Mouse (Mus musculus) adrenal gland, adult (tissue): ENCODE data around the gene Stk39.
A peak's percentile ranks its signal among the peaks of the same experiment; 100 is the strongest.

ENCODE experiments used
- DNase-seq, 2 experiments: peaks; one replicate each; pipeline ENCODE4 v3.0.0; 2022 to 2023; ENCODE audit warnings: low spot score in 1 of 2; ENCODE audit not compliant: inconsistent age in 2 of 2

Gene Stk39

DNA sequence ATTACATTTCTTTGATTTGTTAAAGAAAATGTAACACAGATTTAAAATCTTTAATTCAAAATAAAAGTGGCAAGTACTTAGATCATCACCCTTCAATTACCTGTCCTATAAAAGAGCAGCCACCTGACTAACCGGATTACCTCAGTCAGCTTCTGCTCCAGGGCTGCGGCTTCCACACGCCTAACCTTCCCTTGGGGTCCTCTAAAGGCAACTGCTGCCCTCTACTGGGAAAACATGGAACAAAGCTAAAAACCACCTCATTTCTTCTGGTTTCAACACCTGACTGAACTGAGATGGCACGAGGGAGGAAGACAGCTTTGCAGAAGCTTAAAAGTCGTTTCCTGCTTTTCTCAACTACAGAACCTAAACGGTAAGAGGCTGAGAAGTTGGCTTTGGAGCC is 121.4 kb downstream of the Stk39 start:
- DNase-seq: peak; percentile 53 to 90

DNA sequence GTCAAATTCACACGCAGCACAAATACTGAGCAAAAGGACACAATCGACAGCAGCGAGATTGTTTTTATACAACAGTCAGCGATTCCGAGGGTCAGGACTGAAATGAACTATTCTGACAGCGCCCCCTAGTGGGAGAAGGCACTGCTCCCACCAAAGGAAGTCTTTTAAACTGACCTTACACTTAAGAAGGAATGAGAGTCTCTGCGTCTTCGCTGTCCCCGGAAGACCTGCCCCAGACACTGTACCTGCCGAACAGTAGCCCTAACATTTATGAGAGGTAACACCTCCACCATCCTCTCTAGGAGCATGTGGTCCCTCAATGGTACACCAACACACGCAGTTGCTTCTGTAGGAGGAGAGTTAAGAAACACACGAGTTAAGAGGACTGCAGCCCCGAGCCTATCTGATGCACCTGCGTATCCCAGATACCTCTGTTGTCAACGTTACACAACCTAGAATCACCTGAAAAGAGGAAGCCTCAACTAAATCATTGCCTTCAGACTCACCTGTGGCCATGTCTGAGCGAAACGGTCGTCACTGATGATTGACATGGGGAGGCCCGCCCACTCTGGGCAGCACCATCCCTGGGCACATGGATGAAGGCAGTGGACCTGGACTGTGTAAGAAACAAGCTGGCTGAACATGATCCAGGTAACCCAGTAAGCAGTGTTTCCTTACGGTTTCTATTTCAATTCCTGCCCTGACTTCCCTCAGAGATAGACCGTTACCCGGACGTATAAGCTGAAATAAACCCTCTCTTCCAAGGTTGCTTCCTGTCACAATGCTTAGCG is 122.3 kb downstream of the Stk39 start:
- peak; percentile 61 to 92 for DNase-seq

DNA sequence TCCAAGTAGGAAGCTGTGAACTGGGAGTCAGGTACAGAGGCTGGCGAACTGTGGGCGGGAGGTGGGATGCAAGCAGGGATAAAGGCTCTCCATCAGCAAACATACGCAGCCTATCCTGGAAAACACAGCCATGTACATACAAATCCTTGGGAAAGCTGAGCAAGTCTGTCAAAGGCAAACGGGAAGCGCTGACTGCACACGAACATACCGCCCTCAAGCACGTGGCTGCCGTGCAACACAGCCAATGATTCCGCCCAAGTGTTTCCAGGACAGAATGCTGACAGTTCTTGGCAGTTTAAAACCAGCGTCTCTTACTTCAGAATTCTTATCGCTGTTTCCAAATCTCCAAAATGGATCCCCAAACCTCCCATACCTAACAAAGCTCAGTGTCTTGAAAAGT is 123.1 kb downstream of the Stk39 start:
- peak in 1 of 2 experiments; percentile 36 for DNase-seq

DNA sequence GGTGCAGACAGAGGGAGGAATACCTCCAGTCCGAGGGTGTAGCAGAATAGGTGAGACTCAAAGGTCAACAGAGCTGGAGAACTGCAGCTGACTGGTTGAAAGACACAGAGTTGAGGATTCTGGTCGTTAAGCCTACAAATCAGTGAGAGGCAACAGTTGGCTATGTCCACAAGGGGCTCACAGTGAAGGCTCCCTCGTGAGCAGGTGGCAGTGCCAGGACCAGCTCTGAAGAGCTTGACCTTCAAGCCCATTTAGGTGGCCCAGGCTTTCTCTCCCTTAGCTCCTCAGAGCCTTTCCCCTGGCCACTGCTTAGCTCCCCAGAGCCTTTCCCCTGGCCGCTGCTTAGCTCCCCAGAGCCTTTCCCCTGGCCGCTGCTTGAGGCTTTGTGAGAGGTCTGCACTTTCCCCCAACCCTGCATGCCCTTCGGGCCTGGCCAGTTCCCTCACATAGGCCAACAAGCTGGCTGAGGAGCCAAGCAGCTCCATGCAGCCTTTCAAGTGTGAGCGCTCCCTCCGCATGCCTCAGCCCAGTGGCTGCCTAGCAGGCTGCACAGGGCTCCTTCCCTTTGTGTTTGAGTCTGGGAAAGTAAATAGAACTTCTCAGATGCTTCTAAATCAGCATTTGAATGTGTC is 125.3 kb downstream of the Stk39 start:
- DNase-seq: peak in 1 of 2 experiments; percentile 35

DNA sequence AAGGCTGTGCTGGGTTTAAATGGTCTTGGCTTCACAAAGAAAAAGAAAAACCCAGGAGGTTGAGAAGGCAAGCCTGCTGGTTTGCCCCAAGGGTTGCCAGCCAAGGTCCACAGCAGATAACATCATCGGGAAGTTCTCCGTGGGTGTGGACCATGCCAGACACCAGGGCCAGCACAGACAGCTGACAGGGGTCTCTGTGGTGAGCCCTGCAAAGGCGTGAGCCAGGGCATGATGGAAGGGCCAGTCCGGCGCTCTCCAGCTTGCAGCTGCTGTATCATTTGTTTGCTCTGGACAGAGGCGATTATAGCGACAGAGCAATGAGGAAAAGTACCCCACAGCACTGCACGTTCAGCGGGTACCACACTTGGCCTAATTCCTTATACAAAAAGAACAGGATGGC is 126.8 kb downstream of the Stk39 start:
- DNase-seq: peak in 1 of 2 experiments; percentile 17

DNA sequence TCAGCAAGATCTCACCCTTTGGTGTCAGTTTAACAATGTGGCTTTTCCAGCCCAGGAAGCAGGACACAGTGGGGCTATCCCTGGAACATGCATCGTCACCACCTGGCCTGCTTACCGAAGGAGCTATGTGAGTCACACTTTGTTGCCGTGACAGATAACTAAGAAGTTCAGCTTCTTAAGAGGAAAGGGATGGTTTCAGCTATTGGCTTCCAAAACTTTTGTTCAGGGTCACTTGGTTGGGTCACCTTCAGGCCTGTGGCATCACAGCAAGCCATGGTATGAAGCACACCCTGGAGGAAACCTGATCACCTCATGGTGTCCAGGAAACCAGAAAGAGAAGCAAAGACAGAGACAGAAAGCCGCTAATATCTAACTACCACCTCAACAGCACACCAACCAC is 128.3 kb downstream of the Stk39 start:
- DNase-seq: no peak

DNA sequence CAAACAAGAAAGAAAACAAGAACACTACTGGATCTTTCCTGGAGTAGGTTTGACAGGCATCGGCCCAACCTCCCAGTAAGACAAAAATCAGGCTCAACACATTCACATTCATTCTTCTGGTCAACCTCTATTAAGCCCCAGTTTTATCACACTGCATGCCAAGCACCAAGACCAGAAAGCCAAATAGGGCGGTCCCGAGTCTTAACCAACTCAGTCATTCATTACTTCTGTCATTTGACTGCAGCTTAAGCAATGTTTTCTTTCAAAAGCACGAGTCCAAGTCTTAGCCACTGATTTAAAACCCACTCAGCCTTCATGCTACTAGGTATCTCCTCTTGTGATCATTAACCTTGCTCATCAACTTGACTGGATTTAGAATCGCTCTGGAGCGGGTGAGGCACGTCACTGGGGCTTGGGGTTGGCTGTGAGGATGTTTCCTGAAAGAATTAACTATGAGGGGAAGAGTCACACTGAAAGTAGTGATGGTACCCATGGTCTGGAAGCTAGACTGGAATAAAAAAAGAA is 129.9 kb downstream of the Stk39 start:
- peak in 1 of 2 experiments; percentile 80 for DNase-seq

DNA sequence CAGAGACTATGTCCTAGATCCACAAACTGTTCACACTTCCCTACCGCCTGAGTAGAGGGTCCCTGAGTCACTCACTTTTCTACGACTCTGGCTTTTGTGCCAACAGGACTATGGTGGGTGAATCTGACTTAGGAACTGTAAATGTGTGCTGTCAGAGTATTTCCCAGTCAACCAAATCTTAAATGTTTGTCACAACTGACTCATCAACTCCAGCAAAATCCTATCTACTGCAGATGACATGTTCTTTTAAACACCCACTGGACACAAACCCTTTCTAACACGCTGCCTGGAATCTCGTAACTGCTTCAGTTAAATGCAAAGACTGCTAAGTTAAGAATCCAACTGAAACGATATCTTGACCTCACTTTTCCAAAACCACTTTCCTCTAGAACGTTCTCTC is 135.2 kb downstream of the Stk39 start:
- peak in 1 of 2 experiments; percentile 35 for DNase-seq

DNA sequence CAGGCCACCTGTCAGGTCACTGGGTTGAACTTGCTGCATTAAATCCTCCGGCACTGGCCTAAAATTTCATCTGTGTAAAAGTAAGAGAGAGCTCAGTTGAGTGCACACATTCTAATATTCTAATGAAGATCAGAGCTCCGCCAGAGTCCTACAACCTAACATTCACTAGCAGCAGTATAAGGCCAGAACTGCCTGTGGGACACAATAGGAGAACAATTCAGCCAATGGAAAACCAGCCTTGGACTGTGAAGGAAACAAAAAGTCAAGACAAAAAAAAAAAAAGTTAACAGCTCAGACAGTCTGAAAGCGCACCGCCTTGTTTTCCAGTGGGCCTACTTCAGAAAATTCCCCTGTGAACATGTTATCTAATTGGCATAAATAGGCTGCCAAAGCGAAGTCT is 137.1 kb downstream of the Stk39 start:
- DNase-seq: peak in 1 of 2 experiments; percentile 31

DNA sequence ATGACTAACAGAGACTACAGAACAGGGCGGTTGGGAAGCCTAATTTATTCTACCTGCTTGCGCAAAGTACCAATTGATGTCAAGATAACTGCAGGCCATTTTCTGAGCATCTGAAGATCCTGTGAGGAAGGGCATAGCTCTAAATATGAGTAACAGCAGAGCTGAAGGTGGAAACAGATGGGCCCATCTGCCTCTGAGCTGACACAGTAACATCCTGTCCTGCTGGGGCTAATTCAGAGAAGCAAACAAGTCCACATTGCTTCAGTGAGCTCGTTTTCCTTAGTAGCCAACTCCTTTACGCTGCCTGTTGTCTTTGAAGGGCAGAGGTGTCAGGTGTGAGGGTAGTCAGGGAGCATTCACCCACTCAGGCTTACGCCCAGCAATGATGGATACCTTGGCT is 146.8 kb downstream of the Stk39 start:
- DNase-seq: no peak

DNA sequence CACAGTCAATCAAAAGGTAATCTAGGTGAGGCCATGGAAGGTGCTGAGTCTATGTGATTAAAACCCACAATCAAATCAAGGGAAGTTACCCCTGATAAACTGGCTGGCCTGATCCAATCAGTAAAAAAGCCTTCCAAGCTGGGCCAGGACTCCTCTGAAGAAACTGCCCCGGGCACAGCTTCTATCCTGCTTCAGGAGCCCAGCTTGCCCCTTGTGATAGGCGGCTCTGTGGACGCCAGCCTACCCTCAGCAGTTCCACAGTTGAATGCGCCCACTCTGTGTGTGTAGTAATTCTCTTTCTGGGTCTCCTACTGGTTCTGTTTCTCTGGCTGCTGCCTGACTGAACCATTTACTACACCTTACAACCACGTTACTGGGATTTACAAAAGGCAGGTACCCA is 150.8 kb downstream of the Stk39 start:
- no peak for DNase-seq

DNA sequence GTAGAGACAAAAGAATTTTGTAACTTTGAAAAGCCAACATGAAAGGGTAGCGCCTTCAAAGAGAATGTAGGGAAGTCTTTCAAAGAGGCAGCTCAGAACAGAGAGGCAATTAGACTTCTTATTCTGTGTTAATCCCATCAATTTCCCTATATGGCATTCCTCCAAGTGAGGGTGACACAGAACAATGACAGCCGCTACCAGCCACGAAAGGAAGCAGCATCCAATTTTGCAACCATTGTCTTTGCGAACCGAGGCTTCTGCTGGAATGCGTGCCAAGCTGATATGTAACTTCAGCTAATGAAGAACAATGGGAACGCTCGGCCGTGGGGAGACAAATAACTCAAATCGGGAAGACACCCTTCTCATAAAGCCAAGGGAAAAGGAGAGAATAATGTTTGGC is 151.4 kb downstream of the Stk39 start:
- peak in 1 of 2 experiments; percentile 46 for DNase-seq

DNA sequence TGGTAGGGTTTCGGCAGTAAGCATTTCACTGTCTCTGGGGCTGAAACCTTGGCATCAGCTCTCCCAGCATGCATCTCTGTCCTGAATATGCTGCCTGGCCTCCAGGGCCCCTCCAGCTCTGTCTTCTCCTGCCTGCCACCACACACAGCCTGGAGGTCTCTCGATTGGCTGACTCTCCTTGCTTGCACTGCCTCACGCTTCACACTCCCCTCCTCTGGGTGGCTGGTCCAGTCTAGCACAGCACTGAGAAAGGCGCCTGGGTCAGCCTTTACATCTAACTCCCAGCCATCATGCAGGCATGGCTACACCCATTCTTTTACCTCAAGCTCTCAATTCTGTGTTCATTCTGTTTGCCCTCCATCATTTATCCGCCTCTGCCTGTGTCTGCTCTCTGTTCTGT is 153.6 kb downstream of the Stk39 start:
- no peak for DNase-seq

DNA sequence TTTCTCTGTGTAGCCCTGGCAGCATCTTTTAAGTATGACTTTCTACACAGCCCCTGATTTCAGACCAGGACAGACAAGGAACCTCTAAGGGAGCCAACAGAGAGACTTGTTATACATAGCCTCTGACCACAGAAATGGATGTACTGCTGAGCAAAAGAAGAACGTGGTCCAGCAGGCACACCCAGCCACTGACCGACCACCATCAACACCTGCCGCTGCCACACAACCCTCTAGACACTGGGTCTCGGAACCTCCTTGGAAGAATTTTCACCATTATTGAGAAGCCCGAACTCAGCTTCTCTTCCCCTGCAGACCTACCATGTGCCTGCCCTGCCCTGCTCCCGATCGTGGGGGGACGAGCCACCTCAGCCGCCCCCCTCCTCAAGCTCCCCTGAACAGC is 154.2 kb downstream of the Stk39 start:
- DNase-seq: no peak

DNA sequence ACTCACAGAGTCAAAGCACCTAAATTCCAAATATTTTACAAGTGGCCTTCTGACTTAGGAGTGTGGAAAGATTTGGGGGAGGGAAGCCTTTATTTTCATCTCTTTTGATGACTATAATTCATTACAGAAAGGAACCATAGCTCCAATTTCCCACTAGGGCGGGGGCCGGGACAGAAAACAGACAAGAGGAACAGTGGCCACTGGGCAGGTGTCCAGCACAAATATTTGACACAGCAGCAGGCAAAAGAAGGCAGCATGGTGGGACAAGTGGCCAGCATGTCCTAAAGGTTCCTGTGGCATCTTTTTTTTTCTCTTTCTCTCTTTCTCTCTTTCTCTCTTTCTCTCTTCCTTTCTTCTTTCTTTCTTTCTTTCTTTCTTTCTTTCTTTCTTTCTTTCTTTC is 154.6 kb downstream of the Stk39 start:
- DNase-seq: no peak

DNA sequence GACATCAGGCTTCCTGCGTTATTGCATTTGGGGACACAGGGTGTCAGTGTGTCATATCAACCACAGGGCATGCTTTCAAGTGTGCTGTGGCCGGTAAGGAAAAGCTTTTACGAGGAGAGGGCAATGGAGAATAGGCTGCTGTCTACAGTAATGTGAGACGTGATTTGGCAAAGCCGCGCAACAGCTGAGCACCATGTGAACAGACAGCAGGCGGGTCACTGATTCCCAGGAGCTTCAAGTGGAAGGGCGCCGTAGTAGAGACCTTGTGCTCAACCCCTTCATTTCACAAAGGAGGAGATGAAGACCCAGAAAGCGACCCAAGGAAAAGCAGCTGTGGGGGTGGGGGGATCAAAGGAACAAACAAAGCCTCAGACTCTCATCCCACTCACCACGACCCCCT is 156.8 kb downstream of the Stk39 start:
- no peak for DNase-seq

DNA sequence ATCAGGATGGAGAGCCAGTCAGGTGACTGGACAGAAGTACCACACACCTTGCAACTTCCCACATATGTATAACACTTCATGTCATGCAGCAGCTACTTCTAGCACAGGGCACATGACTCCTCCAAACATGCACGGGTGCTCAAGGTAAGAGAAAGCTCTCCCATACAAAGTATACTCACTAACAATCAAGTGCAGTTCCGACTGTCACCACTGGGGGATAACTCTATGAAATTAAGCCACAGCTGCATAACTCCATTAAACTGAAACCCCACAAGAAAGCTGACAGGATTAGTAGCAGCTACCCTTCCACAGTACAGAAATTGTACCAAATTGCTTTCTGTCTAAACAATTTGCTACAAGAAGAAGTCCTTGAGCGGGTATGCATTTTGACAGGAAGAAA is 161.9 kb downstream of the Stk39 start:
- peak in 1 of 2 experiments; percentile 65 for DNase-seq

DNA sequence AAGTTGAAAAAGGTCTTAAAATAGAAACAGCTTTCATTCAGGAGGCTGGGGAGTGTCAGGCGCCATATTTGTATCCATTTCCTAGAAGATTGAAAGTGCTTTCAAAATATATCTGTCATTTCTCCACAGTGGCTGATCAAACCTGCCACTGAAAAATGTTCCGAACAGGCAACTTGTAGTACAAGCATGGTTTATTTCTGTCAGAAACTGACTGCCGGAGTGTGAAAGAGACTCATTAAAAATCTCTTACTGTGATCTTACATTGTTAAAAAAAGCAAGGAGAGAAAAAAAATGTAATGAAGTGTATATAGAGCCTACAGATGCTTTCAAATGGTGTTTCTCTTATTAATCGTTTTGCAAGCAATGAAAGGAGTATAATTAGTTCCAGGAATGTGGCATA is 165.5 kb downstream of the Stk39 start:
- no peak for DNase-seq

DNA sequence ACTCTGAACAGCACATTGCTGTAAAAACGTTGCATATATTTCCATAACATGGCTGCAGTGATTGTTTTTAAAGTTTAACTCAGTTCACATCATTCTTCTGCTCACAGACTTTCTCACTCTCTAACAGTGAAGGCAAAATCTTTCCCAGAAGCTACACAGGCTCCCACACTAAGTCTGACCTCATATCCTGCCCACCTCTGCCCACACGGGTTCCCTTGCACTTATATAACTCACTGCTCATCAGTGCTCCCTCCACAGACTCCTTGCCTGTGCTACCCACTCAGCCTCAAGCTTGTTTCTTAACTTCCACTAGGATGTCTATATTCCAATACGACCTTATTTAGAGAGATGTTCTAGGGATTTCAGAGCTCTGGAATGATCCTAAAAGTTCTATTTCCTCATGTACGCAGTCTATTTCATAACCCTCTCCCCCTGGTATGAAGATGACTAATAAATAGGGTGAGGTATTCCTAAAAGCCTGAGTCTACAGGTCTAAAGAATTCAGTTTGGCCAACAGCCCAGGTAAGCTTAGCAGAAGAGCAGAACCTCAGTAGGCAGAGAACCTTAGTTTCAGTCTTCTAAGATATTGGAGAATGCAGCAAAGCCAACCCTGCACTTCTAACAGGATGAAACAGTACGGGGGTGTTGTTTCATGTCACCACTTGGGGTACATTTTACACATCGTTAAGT is 167.2 kb downstream of the Stk39 start:
- DNase-seq: no peak

DNA sequence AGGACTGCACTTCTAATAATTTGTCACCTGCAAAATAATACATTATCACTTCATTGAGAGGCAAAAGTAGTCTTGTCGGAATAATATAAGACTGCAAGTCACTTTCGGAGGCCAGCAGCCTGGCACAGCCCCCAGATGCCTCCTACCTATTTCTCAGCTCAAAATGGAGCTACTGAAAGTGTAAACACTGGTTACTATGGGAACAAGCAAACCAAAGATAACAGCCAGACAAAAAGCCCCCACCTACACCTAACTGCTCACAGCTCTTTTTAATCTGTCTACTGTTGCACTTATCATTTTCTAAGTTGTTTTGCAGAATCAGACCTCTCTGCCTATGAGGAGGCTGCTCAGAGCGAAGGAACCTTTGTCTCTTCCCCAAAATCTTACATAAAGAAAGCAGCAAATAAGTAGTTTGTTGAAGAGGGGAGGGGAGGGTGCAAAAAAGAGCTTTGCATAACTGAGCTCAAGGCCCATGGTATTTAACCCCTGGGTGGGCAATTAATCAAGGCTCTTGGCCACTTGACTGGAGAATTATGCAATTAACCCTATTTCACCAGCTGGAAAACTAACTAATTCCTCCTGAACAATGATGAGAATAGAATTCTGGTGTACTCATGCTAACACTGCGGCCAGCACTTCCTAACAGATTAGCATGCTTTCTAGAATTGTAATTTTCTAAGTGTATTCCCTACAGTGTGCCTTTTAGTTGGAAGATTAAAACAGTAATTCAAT is 170.1 kb downstream of the Stk39 start:
- DNase-seq: peak in 1 of 2 experiments; percentile 47

DNA sequence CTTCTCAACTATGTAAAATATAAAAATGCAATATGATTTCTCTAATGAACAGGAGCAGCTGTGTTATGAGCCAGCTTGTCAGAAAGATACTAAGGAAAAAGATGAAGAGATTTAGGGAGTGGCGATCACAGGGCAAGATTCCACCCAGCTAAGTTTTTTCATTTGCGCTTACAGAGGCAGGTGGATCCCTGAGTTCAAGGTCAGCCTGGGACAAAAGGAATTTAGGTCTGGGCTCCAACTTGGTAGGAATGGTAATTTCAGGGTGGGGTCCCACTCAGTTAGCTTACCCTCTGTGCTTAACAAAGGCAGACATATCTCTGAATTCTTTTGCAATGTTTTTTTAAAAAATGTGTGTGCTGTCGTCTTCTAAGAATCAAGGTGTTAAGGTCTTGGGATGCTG is 173.7 kb downstream of the Stk39 start:
- DNase-seq: no peak
